Mouse (Mus musculus): ENCODE measurements around the gene Ino80d.

GRCm38 (mm10) chr1:63076383-63076782 lies 38.1 kb downstream of the Ino80d start:
- TF ChIP-seq USF1 (IDR thresholded peaks at IDR 0.05; ENCODE audit: low read depth) (no peak), CTCF (IDR thresholded peaks at IDR 0.05; ENCODE audit: control insufficient read depth, insufficient read depth, insufficient read length) (no peak), MAX (IDR thresholded peaks at IDR 0.05) (no peak), MYOG (IDR thresholded peaks at IDR 0.05; ENCODE audit: control insufficient read depth, extremely low read depth, insufficient read length) (no peak)

All from C2C12 (cell line).